Mouse (Mus musculus) hindbrain, embryonic 16.5 days (tissue): Measurements from ENCODE around the gene Apoa1. TPM values are rescaled to one million over a fixed set of nuclear protein-coding genes. Genes with fewer than 3 reads are reported as not detected.

Source experiments
- ATAC-seq: fragments of 200-750 bp; cut with Nextera tagmentation; 2 replicates; pipeline ENCODE4 v1.8.0; 2017; ENCODE audit warnings: moderate TSS enrichment, moderate library complexity
- H3K27ac ChIP-seq: fragments of 300-500 bp; sonication (generic); 2 replicates; pipeline ENCODE4 v1.5.1; 2014; ENCODE audit warnings: low read depth, mild to moderate bottlenecking, control low read depth, low read length, moderate library complexity
- H3K27me3 ChIP-seq: fragments of 300-500 bp; sonication (generic); replicated peaks from 2 replicates; pipeline ENCODE4 v1.6.1; 2014; ENCODE audit warnings: low read length; ENCODE audit not compliant: control insufficient read depth, insufficient read depth
- H3K36me3 ChIP-seq: fragments of 300-500 bp; sonication (generic); 2 replicates; pipeline ENCODE4 v1.6.1; 2014; ENCODE audit warnings: mild to moderate bottlenecking, low read length, moderate library complexity, mixed read lengths; ENCODE audit not compliant: control insufficient read depth, insufficient read depth
- H3K4me1 ChIP-seq: fragments of 300-500 bp; sonication (generic); 2 replicates; pipeline ENCODE4 v1.6.1; 2014; ENCODE audit warnings: low read depth, low read length; ENCODE audit not compliant: control insufficient read depth, insufficient read depth
- H3K4me2 ChIP-seq: fragments of 300-500 bp; sonication (generic); 2 replicates; pipeline ENCODE4 v1.6.1; 2014; ENCODE audit warnings: mild to moderate bottlenecking, low read length, control low read depth, moderate library complexity
- H3K4me3 ChIP-seq: fragments of 300-500 bp; sonication (generic); 2 replicates; pipeline ENCODE4 v1.5.1; 2014; ENCODE audit warnings: mild to moderate bottlenecking, low read length, control low read depth, moderate library complexity
- H3K9ac ChIP-seq: fragments of 300-500 bp; sonication (generic); 2 replicates; pipeline ENCODE4 v1.6.1; 2014; ENCODE audit warnings: low read depth, mild to moderate bottlenecking, control low read depth, low read length, moderate library complexity
- H3K9me3 ChIP-seq: fragments of 300-500 bp; sonication (generic); 2 replicates; pipeline ENCODE4 v1.6.1; 2014; ENCODE audit warnings: mild to moderate bottlenecking, low read length, moderate library complexity; ENCODE audit not compliant: control insufficient read depth
- WGBS: fragments of 180-500 bp; shearing (Covaris S2); extraction: QIAGEN DNeasy Blood & Tissue Kit; methylation state at CpG from one replicate; pipeline ENCODE4 v1.1.7; 2014; 5-methylcytosine and 5-hydroxymethylcytosine counted together
- polyA plus RNA-seq: library from polyadenylated mRNA; unstranded; fragments of >200 nt; fragmentation: Nextera tagmentation; extraction: Ambion mirVana; gene quantifications from 2 replicates; pipeline ENCODE4 v1.2.1, GENCODE M21; 2015

The Apoa1 gene
- polyA plus RNA-seq, 1 experiment from 2014 or later: 4.1 TPM

- Histone ChIP-seq H3K27ac (no peak overlapping the region), H3K9me3 (no peaks in the 10 kb centered on the region), H3K4me1 (no peaks in the 10 kb centered on the region), H3K9ac (no peak overlapping the region), H3K36me3 (peaks cover 19% of the 10 kb centered on the region), H3K27me3 (no peaks in the 10 kb centered on the region), H3K4me3 (no peak overlapping the region), H3K4me2 (no peak overlapping the region)
- no peak for ATAC-seq
- 83% methylated on average over 13 of the region's 13 CpGs for WGBS
Observed at GRCm38 (mm10) chr9:46208401-46208974, 19.9 kb upstream of the Apoa1 start.

- Histone ChIP-seq H3K27ac (no peak overlapping the region), H3K9me3 (no peaks in the 10 kb centered on the region), H3K4me3 (no peak overlapping the region), H3K4me1 (no peaks in the 10 kb centered on the region), H3K9ac (no peak overlapping the region), H3K27me3 (no peaks in the 10 kb centered on the region), H3K4me2 (no peak overlapping the region), H3K36me3 (peaks cover 23% of the 10 kb centered on the region)
- no peak for ATAC-seq
- whole genome bisulfite sequencing: 92% methylated on average over 12 of the region's 12 CpGs
Observed at GRCm38 (mm10) chr9:46210473-46210872, 17.9 kb upstream of the Apoa1 start.

DNA sequence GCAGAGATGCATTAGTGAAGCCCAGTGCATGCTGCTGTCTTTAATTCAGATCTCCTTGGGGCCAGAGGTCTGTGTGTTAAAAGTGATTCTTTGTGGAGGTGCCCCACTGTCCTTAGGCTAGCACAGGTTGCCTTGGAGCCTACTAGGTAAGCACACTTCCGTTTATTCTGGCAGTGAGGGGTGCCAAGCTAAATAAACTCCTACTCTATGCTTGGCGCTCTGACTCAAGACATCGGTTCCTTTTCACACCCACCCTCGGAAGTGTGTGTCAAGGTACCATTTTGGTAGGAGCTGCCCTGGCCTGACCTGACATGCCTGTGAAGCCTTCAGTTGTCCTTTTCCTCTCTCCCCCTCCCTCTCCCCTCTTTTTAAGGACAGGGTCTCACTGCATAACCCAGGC lies 14.1 kb upstream of the Apoa1 start:
- ATAC-seq: no peak
- Histone ChIP-seq H3K36me3 (peaks cover 20% of the 10 kb centered on the region), H3K27me3 (no peaks in the 10 kb centered on the region)

GRCm38 (mm10) chr9:46214946-46215337 lies 13.4 kb upstream of the Apoa1 start:
- no peaks in the 10 kb centered on the region for H3K4me1 ChIP-seq
- peaks cover 20% of the 10 kb centered on the region for H3K36me3 ChIP-seq
- H3K9ac ChIP-seq: no peak overlapping the region
- H3K4me3 ChIP-seq: no peak overlapping the region
- H3K27me3 ChIP-seq: no peaks in the 10 kb centered on the region
- H3K9me3 ChIP-seq: no peaks in the 10 kb centered on the region
- no peak overlapping the region for H3K4me2 ChIP-seq
- WGBS: 92% methylated on average over 10 of the region's 10 CpGs
- H3K27ac ChIP-seq: no peak overlapping the region
- ATAC-seq: no peak

More for the DNA sequence above, 14.1 kb upstream of the Apoa1 start:
- H3K9me3 ChIP-seq: no peaks in the 10 kb centered on the region
- H3K4me3 ChIP-seq: no peak overlapping the region
- H3K4me2 ChIP-seq: no peak overlapping the region
- 93% methylated on average over 4 of the region's 4 CpGs for WGBS
- no peaks in the 10 kb centered on the region for H3K4me1 ChIP-seq
- no peak overlapping the region for H3K27ac ChIP-seq
- no peak overlapping the region for H3K9ac ChIP-seq

DNA sequence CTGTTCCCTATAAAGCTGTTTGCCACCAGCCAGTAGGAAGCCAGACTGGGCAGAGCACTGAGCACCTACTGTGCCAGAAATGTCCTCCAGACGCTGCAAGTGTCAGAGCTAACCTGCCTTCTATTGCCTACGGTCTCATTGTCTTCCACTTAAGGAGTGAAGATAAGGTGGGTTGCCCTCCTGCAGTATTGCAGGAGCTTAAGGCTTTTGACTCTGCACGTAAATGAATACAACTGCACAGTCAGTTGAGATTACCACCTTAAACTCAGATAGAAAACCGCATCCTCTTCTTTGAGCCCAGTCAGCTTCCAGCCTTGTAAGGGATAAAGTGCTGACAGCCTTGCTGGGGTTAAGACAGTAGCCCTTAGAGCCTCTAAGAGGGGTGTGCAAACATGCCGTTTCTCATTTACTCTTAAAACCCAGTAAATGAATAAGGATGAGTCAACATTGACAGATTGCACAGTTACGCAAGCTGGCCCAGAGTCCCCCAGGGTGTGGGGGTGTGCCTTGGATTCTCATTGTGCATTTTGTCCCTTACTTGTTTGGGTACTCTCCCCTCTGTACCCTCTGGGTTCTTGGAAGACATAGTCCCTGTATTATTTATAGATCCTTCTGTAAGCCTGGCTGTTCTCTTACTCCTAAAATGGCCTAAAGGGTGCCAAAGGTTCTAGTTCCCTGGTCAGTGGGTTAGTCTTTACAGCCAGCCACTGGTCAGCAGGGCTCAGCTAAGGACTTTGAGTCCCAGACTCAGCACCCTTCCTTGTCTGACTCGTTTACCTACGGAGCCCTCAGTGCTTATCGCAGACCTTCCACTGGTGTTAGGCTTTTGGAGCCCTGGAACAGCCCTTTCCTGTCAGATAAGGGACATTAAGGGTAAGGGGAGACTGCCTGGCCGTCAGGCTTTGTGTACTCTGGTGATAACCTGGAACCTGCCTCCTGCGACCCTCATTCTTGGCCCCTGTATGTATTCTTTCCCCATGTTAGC lies 12.8 kb upstream of the Apoa1 start:
- Histone ChIP-seq H3K27me3 (no peaks in the 10 kb centered on the region), H3K9me3 (no peaks in the 10 kb centered on the region), H3K4me1 (no peaks in the 10 kb centered on the region), H3K9ac (no peak overlapping the region), H3K36me3 (peaks cover 21% of the 10 kb centered on the region), H3K27ac (no peak overlapping the region), H3K4me3 (no peak overlapping the region), H3K4me2 (no peak overlapping the region)
- WGBS: 89% methylated on average over 11 of the region's 11 CpGs
- ATAC-seq: no peak

- ATAC-seq: no peak
- no peaks in the 10 kb centered on the region for H3K4me1 ChIP-seq
- H3K36me3 ChIP-seq: peaks cover 26% of the 10 kb centered on the region
- WGBS: 93% methylated on average over 13 of the region's 13 CpGs
- no peak overlapping the region for H3K9ac ChIP-seq
- H3K4me2 ChIP-seq: no peak overlapping the region
- no peak overlapping the region for H3K4me3 ChIP-seq
- no peak overlapping the region for H3K27ac ChIP-seq
- H3K27me3 ChIP-seq: no peaks in the 10 kb centered on the region
- H3K9me3 ChIP-seq: no peaks in the 10 kb centered on the region
Observed at GRCm38 (mm10) chr9:46216744-46217470, 11.5 kb upstream of the Apoa1 start.

- Histone ChIP-seq H3K4me2 (no peak overlapping the region), H3K4me3 (no peak overlapping the region), H3K9me3 (no peaks in the 10 kb centered on the region), H3K4me1 (no peaks in the 10 kb centered on the region), H3K36me3 (peaks cover 24% of the 10 kb centered on the region), H3K9ac (no peak overlapping the region), H3K27ac (no peak overlapping the region), H3K27me3 (no peaks in the 10 kb centered on the region)
- ATAC-seq: no peak
- WGBS: 88% methylated on average over 9 of the region's 9 CpGs
Observed at GRCm38 (mm10) chr9:46218176-46218575, 10.2 kb upstream of the Apoa1 start.

- H3K9me3 ChIP-seq: no peaks in the 10 kb centered on the region
- no peak overlapping the region for H3K4me2 ChIP-seq
- no peak overlapping the region for H3K9ac ChIP-seq
- H3K36me3 ChIP-seq: peaks cover 17% of the 10 kb centered on the region
- H3K4me1 ChIP-seq: no peaks in the 10 kb centered on the region
- H3K27ac ChIP-seq: no peak overlapping the region
- H3K4me3 ChIP-seq: no peak overlapping the region
- H3K27me3 ChIP-seq: no peaks in the 10 kb centered on the region
- 89% methylated on average over 6 of the region's 6 CpGs for whole genome bisulfite sequencing
- ATAC-seq: no peak
Observed at GRCm38 (mm10) chr9:46223090-46223489, 5.3 kb upstream of the Apoa1 start.

DNA sequence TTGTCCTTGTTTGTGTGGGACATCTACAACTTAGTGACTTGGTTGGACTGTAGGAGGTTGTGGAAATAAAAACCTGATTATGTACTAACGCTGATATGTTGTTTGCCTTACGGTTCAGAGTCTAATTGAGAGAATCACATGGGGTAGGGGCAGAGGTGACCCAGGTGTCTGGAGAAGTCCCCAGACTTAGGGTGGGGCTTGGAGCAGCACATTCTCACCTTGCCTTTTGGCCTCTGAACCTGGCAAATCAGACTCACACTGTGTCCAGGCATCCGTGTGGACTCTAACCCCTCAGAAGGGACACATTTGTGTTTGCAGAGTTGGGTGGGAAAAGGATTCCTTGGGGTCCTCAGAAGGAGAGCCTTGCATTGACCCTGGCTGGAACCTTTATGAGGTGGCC lies 4.3 kb upstream of the Apoa1 start:
- no peak overlapping the region for H3K4me2 ChIP-seq
- H3K36me3 ChIP-seq: peaks cover 17% of the 10 kb centered on the region
- no peak for ATAC-seq
- no peaks in the 10 kb centered on the region for H3K4me1 ChIP-seq
- H3K9me3 ChIP-seq: no peaks in the 10 kb centered on the region
- H3K4me3 ChIP-seq: no peak overlapping the region
- no peaks in the 10 kb centered on the region for H3K27me3 ChIP-seq
- H3K9ac ChIP-seq: no peak overlapping the region
- H3K27ac ChIP-seq: no peak overlapping the region
- 88% methylated on average over 3 of the region's 3 CpGs for WGBS
